Mouse (Mus musculus): Measurements from ENCODE around the gene Adra2a.

GRCm38 (mm10) chr19:54098367-54098766 lies 54.4 kb downstream of the Adra2a start:
- TF ChIP-seq CTCF (IDR thresholded peaks at IDR 0.05; ENCODE audit: control insufficient read depth, insufficient read depth, low read length) (no peak), POLR2A (IDR thresholded peaks at IDR 0.05; ENCODE audit: borderline replicate concordance, control insufficient read depth, low read depth, low read length) (no peak)

Measured in bone marrow, adult 2 months (tissue).